Mouse (Mus musculus) neural tube, embryonic 10.5 days (tissue): Measurements from ENCODE around the gene Chchd6.

Experiments
- DNase-seq: peaks from one replicate; pipeline ENCODE4 v3.0.0-alpha.2; 2017; ENCODE audit warnings: low spot score; ENCODE audit errors: extremely low spot score

Chchd6 gene

DNA sequence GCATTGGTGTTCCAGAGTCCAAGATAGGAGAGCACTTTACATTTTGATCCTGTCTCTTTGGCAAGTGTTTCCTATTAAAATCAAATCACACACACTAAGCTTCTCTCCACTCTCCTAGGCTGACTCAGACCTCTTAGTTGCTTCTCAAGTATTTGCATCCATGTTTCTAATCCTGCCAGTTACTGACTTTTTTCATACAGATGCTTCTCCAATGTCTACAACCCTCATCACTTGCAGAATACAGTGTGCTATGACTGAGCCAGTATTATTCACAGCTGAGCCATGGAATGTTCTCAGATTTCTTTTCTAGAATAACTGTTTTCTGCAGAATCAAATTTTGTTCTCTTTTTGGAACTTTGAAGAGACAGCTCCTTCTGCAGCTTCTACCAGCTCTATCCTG lies 85.3 kb downstream of the Chchd6 start:
- no peak for DNase-seq

DNA sequence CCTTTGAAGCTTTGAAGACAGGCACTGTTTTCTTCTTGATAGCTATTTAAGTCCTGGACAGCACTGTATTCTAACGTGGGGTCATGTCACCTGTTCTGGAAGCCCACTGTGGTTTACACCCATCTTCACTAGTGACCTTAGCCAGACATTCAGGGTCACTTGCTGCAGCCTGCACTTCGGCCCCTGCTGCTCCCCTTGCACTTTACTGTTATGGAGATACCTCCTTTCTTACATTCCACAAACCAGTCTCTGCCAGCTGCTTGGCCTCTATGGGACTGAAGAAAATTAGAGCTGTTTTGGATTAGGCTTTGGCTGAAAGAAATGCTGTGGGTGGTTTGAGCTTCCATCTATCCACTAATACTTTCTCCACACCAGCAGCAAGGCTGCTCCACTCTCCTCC lies 86.7 kb downstream of the Chchd6 start:
- no peak for DNase-seq

DNA sequence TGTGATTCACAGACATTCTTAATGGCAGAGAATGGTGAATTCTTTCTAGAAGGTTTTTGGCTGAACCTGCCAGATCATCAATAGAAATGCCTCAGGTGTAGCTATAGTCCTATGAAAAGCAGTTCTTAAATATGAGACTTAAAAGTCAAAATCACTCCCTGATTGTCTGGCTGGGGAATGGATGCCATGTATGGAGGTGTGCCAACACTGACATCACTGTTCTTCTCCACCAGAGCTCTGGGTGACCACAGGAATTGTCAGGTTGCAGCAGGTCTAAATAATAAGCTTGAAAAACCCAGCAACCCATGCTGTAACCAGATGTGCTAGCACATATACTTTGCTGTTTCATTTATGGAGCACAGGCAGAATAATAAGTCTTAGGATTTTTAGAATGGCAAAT lies 87.2 kb downstream of the Chchd6 start:
- DNase-seq, result no peak

DNA sequence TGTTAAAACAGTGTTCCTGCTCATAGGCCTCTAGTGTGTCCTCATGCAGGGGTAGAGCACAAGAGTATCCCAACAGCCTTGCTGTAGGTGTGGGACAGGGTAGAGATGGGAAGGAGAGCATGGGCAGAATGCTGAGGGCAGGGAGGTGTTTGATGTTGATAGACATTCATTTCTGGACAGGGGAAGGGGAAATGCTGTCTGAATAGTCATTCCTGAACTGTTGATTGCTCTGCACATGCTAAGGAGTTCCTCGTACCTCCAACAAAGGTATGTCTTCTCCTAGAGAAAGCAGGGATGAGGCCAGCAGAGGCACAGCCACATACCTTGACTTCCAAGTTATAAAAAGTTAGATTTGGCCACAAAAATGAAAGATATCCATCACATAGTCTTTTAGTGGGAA lies 95.5 kb downstream of the Chchd6 start:
- DNase-seq, result no peak

DNA sequence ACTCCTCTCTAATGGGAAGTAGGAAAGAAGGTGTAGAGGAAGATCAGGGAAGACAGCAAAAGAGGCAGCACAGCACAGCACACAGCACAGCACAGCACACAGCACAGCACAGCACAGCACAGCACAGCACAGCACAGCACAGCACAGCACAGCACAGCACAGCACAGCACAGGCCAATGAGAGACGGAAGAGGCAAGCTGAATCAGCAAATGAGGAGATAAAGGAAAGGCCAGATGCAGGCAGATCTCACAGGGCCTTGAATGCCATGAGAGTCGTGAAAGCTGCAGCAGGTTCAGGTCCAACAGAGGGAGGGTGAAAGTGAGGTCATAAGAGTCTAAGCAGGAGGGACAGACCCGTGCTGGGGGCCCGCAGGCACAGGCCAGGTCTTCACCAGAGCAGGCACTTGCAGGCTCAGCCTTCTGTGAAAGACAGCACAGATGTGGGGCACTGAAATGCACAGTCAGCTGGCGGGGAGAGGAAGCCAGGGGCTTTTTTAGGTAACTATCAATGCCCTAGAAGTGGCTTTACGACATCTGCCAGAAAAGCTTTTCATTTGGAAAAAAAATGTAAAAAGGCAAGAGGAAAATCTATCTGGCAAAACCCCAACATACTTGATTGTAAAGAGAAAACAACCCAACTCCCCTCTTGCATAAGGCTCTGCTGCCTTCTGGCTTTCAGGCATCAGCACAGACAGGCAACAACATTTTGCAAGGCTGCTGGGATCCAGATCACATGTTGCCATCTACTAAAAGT lies 96.5 kb downstream of the Chchd6 start:
- DNase-seq, result no peak

DNA sequence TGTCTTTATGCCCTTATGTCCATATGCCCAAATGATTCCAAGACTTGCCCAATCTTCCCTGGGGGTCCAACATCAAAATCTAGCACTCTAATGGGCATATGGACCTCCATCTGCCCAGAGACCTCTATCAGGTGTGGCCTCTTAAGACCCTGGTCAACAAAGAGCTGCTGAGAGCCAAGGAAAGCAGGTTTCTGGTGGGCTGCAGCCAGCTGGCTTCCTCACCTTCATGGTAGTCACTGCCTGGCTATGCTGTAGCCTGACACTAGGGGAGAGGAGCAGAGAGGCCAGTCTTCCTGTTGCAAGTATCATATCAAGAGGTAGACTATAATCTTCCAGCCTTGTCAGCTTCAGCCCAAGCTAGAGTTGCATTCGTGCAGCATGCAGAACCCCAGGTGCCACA lies 98.5 kb downstream of the Chchd6 start:
- no peak for DNase-seq

DNA sequence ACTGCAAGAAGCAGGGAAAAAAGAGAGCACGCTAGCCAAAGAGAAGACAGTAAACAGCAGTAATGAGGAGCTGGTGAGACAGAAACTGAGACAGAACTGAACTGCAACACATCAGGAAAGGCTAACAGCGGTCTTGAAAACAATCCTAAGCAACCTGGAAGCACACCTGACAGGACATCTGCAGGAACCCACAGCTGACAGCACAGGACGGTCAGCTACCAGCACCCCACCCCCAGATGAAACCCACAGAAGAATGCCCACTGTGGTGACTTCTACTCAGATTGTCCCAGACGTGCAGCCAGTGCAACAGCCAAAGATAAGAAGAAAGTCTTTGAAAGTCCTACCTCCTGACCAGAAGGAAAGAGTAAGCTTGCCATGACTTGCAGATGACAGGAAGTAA lies 103.1 kb downstream of the Chchd6 start:
- DNase-seq, result no peak

DNA sequence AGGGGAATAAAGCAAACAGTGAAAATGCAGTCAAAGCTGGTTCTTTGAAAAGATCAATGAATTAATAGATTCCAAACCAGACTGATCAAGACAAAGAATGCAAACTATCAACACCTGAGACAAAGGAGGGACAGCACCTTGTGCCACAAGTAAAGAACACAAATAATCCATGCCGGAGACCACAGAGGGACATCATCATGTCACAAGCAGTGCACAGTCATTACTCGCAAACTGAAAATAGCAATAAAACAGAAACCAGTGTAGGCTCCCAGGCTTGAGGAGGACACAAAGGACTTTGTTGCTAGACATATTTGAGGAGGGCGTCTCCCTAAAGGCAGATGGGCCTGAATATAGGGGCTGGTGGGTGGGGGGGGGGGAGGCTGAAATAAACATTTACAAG lies 105.1 kb downstream of the Chchd6 start:
- DNase-seq, result no peak

DNA sequence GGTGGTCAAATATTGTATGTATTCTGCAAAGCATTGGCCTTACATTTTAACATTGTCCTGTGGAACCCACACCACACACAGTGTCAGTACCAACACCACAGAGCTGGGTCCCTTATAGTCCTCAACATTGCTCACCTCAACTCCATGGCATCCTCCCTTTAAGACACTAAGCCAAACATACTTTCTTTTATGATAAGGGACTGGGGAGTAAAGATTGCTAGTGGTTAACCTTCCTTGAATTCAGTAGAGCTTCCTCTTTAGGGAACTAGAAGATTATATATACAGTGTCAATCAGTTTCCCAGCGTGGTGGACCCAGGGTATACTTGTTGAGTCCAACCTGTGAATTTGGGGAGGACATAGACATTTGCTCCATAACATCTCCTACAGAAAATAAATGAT lies 105.9 kb downstream of the Chchd6 start:
- no peak for DNase-seq

DNA sequence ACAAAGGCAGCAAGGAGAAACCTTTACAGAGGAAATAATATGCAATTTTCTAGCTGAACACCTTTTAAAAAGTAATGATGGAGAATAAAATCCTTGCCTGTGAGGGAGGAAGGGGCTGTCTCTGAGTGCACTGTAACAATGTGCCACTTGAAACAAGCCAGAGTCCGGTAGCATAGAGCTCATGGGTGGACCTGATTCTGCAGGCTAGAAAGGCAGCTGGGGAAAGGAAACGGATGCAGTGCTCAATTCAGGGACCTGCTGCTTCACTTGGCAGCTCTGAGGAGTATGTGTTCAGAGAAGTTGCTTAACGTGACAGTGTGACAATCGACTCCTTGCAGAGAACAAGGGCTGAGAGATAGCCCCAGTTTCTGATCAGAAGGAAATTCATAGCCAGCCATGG lies 109.4 kb downstream of the Chchd6 start:
- DNase-seq, result no peak

DNA sequence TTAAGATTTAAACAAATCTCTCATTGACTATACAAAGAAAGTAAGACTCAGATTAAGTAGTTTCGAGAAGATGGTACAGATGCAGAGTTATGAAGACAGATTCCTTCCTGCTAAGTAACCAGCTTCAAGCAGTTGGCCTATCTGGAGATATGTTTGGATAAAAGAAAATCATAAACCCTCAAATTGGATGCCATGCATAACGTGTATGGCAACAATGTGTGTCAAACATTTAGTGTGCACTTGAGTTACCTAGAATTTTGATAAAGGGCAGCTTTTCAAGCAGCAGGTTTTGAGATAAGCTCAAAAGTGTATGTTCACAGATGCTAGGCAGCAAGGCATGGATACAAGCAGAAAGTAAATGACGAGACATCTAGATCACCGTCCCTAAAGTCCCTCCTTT lies 114.3 kb downstream of the Chchd6 start:
- no peak for DNase-seq

DNA sequence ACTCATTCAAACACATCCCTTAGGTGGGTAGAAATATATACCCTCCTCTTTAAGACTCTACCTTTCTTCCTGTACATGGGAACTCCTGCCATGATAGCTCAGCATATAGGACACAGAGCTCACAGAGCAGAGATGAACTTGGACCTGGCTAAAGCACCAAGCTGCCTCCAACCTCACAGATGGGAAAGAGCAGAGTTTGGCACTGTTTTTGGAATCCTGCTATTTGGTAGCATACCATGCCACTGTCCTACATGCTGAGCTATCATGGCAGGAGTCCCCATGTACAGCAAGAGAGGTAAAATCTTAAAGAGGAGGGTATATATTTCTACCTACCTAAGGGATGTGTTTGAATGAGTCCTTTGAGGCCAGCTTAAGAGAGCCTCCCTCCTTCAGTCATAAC lies 127.5 kb downstream of the Chchd6 start:
- no peak for DNase-seq

DNA sequence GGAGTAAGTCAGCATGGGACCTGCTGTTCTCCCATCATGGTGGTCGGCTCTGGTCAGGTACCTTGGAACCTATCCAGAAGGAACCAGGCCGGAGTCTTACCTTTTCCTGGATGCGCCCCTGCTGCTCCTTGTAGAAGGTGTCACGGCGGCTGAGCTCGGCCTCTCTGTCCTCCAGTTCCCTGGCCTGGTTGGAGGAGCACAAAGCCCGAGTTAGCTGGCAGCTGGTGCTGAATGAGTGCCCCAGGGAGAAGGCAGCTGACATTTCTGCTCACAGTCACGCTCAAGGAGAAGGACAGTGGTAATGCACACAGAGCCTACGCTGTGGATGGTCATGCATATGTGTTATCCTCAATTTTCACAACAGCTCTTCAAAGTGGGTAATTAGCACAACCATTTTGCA lies 128.2 kb downstream of the Chchd6 start:
- DNase-seq, result no peak

DNA sequence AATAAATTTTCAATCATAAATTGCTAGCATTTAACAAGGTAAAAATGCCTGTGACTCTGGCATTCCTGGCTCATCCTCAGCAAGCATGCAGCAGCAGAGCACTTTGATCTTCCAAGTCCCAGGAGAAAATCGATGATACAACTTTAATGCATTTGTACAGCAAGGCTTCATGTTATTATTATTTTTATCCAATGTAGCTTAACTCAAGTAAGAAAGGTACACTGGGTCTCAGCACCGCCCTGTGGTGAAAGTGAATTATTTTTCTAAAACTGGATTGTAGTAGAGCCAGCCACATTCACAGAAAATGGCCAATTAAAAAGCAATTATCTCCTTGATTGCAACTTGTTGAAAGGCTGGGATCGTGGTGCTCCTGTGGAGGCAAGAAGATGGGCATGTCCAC lies 128.6 kb downstream of the Chchd6 start:
- no peak for DNase-seq

DNA sequence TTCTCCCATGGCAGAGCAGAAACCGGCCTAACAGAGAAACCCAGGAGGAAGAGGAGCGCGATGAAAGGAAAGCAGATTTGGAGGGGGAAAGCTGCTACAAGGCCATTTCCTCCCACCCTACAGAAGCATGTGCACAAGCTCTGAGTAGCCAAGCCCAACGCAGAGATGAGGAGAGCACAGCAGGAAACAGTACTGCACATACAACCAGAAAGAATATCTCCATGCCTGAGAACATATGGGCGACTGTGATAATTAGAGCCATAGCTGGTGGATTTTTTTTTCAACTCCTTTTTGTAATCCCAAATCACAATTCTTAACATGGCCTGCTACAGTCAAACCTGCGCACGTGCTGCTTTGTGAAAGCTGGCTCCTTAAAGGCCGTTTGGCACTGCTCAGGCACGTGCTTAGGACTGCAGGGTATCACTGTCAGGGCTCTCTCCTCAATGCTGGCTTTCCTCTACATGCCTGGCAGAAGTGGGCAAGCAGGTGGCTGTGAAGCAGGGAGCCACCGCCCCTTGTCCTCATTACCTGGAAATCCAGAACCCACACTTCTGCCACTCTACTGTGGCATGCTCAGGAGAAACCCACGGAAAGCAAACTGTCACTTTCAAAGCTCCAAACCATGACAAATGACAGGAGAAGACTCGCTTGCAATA lies 129.3 kb downstream of the Chchd6 start:
- DNase-seq, result no peak

DNA sequence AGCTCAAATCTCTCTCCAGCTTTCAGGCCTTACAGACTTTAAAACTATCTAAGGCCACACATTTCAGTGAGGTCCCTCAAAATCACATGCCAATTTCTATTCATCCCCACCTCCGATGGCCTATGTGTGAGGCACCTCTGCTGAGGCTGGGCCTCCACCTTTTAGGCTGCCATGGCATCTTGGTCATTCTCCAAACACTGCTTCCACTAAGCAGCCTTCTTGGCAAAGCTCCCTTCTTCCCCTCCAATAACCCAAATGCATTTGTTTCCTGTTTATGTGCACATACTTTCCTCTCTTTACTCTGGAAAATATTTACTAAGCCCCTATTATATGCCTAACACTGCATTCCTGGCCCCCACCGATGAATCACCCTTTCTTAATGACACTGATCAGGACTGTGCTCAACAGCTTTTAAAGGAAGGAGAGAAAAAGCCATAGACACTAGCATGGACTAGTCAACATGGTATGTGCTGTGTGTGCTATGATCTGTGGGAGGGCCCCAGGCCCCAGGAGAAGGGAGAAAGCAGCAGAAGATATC lies 133.2 kb downstream of the Chchd6 start:
- no peak for DNase-seq

DNA sequence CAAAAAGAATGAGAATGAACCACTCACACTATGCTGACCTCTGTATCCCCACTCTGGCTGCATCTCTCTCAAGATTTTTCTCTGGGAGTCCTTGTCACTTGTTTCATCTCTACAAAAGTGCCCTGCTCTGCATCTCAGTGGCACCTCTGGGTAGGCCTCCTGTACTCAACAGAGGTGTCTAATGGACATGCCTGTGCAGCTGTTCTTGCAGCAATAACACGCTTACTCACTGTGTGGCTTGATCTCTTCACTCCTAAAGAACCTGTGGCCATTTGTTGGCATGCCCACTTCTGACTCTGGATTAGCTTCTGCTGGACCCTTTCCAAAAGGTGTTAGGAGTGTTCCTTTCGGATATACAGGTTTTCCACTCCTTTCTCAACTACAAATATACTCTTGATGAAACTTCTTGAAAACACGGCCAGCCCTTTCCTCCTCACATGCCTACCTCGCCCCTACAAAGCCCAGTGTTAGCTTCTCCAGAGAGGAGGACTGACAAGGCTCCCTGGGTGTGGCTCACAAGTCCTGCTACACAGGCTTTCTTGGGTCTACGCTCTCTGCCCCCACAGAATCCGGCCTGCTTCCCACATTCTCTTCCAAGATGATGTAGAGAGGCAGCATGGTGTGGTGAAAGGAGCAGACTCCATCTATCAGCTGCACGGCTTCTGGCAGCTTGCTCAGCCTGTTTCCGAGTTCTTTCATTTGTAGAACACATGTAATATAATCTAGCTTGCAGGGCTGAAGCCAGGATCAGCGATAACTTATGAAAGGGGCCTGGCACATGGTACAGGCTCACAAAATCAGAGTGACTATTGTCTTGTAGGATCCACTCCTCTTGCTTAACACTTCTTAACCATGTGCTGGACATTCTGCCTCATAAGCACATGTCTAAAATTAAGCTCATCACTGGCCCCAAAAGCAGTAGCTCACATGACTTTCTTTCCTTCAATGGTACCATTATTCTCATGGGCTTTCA lies 133.9 kb downstream of the Chchd6 start:
- no peak for DNase-seq

DNA sequence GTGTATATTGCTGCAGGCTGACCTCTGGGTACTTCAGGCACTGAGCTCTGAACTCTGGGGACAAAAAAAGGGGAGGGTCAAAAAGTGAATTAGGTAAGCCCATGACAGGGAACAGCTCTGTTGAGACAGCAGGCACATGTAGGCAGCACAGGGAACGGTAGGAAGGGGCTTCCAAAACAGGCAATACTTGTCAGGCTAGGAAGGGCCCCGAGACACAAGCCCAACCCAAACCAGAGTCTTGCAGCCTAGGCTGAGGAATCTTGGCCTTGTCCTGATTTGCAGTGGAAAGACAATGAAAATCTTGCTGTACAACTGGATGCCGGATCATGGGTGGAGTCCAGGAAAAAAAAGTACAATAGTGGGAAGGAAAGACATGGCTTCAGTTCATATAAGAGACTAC lies 135.8 kb downstream of the Chchd6 start:
- DNase-seq, result no peak

DNA sequence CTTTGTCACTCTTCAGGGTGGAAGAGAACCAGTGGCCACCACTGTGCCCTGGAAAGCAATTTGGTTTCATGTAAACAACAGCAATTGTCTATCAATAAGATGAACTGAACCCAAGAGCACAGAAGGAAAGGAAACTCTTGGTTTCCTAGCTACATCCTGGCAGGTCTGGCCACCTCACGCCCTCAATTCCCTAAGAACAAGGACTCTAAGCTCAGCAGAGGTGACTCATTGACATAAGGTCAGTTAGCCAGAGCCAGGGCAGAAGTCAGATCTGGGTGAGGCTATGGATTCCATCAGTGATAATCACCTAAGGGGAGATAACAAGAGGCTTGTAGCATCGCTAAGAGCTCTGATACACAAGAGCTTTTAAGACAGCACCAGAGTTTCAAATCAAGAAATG lies 137.9 kb downstream of the Chchd6 start:
- DNase-seq, result no peak

DNA sequence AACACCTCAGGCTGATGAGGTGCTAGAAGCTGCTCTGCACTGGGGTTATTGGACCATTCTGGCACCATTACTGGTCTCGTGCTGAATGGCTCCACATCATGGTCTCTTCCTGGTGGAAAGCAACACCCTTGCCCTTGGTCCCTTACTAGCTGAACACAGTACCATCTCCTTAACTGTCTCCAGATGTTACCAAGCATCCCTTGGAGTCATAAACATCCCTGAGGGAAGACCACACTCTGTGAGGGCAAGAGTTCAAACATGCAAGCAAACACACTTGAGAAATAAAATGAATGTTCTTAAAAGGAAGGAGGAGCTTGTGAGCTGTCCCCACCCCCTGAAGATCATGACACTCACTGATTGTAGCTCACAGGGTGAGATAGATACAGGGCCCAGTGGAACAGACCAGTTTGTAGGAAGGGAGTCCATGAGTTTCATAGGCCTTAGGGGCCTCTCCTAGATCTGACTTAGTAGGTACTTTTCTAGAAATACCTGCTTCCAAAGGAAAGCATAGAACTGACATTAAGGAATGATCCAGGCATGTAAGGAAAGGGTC lies 139.0 kb downstream of the Chchd6 start:
- no peak for DNase-seq

DNA sequence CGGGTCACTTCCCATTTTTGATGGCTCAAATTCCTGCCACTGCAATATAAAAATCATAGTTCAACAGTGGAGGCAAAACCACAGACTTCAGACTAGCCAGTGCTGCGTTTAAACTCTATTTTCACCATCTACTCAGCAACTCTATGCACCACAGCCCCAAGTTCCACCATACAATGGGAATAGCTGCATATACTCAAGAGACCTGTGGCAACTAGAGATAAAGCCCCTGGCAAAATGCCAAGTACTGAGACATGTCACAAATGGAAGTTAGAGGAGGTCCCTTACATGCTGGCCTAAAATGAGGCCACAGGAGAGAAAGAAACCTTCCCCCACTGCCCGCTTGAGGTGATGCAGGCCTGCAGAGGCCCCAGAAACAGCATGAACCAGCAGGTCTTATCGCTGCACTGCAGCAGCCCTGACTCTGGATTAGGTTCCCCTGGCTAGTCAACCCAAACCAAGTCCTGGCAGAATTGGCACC lies 139.9 kb downstream of the Chchd6 start:
- no peak for DNase-seq
